Mouse (Mus musculus) liver, embryonic 12.5 days (tissue): ENCODE measurements around the gene Dgkz. TPM values are rescaled to one million over a fixed set of nuclear protein-coding genes. Genes with fewer than 3 reads are reported as not detected.

Source experiments
- ATAC-seq: fragments of 200-750 bp; cut with Nextera tagmentation; 2 replicates; pipeline ENCODE4 v1.8.0; 2017; ENCODE audit warnings: moderate number of reproducible peaks, mild to moderate bottlenecking, moderate library complexity
- H3K27ac ChIP-seq: fragments of 300-500 bp; sonication (generic); 2 replicates; pipeline ENCODE4 v1.5.1; 2016; ENCODE audit warnings: mild to moderate bottlenecking
- H3K27me3 ChIP-seq: fragments of 300-500 bp; sonication (generic); replicated peaks from 2 replicates; pipeline ENCODE4 v1.6.1; 2016; ENCODE audit warnings: mild to moderate bottlenecking, moderate library complexity
- H3K36me3 ChIP-seq: fragments of 300-500 bp; sonication (generic); 2 replicates; pipeline ENCODE4 v1.6.1; 2016; ENCODE audit warnings: mild to moderate bottlenecking, moderate library complexity
- H3K4me1 ChIP-seq: fragments of 300-500 bp; sonication (generic); 2 replicates; pipeline ENCODE4 v1.6.1; 2016
- H3K4me2 ChIP-seq: fragments of 300-500 bp; sonication (generic); 2 replicates; pipeline ENCODE4 v1.6.1; 2016; ENCODE audit warnings: mild to moderate bottlenecking, moderate library complexity
- H3K4me3 ChIP-seq: fragments of 300-500 bp; sonication (generic); 2 replicates; pipeline ENCODE4 v1.5.1; 2016; ENCODE audit warnings: mild to moderate bottlenecking, moderate library complexity
- H3K9ac ChIP-seq: fragments of 300-500 bp; sonication (generic); 2 replicates; pipeline ENCODE4 v1.6.1; 2016; ENCODE audit warnings: mild to moderate bottlenecking, moderate library complexity
- H3K9me3 ChIP-seq: fragments of 300-500 bp; sonication (generic); replicated peaks from 2 replicates; pipeline ENCODE4 v1.6.1; 2016; ENCODE audit warnings: mild to moderate bottlenecking, moderate library complexity
- WGBS: fragments of 180-500 bp; shearing (Covaris S2); methylation state at CpG from one replicate; pipeline ENCODE4 v1.1.7; 2016; ENCODE audit not compliant: insufficient replicate concordance; 5-methylcytosine and 5-hydroxymethylcytosine counted together
- polyA plus RNA-seq: library from polyadenylated mRNA; unstranded; fragments of >200 nt; fragmentation: Nextera tagmentation; extraction: Ambion mirVana; gene quantifications from 2 replicates; pipeline ENCODE4 v1.2.1, GENCODE M21; 2016

Gene Dgkz
- polyA plus RNA-seq, 1 experiment from 2014 or later = 48.8 TPM

DNA sequence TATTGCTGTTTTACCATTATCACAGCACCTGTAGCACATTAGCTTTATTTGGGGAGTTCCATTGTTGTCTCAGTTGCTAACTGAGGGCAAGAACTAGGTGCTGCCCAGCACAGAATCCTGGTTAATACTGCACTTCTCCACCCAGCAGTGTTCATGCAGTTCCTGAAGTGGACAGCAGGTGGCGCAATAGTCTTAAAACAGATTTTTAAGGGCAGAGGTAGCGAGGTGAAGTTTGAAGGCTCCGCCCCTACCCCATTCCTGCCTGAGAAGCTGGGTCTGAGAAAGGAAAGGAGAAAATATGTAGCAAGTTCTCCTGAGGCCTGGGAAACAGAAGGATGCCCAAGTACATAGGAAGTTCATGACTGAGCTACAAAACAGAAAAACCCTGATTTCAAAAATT lies 11.9 kb upstream of the Dgkz start:
- Histone ChIP-seq H3K27me3 (peaks cover 5% of the 10 kb centered on the region; the same call in 1 of the 2 replicates), H3K4me1 (peaks cover 30% of the 10 kb centered on the region), H3K4me2 (no peak overlapping the region), H3K9me3 (no peaks in the 10 kb centered on the region), H3K36me3 (no peaks in the 10 kb centered on the region; the same call in 1 of the 2 replicates), H3K4me3 (no peak overlapping the region), H3K9ac (no peak overlapping the region), H3K27ac (no peak overlapping the region)
- WGBS = 0% methylated on average over 3 of the region's 3 CpGs
- ATAC-seq = no peak

DNA sequence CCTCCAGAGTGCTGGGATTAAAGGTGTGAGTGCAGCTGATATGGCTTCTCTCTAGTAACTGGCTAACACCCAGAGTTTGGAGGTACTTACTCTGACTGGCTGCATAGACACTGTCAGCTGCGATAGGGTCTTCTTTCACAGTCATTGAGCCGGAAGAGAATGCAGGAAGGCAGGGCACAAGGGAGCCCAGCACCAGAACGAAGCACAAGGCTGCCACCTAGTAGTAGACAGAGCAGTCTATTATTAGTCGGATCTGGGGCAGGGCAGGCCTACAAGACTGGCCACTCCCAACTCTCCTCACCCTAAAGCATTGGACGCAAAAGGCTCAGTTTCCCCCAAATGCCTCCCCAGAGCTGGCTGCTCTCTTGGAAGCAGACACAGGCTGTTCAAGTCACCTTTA lies 10.4 kb upstream of the Dgkz start:
- ATAC-seq = peak; percentile 58
- Histone ChIP-seq H3K9me3 (no peaks in the 10 kb centered on the region), H3K4me3 (no peak overlapping the region), H3K4me1 (peaks cover 30% of the 10 kb centered on the region), H3K27me3 (peaks cover 13% of the 10 kb centered on the region; the same call in 1 of the 2 replicates), H3K27ac (no peak overlapping the region), H3K36me3 (no peaks in the 10 kb centered on the region; the same call in 1 of the 2 replicates), H3K9ac (no peak overlapping the region), H3K4me2 (no peak overlapping the region)
- WGBS = 6% methylated on average over 5 of the region's 5 CpGs

- Histone ChIP-seq H3K4me3 (0 out of 2 replicates have a peak overlapping the region, but pooled peaks have one; percentile 26), H3K27me3 (peaks cover 23% of the 10 kb centered on the region), H3K36me3 (no peaks in the 10 kb centered on the region), H3K4me1 (peaks cover 30% of the 10 kb centered on the region), H3K9ac (no peak overlapping the region), H3K4me2 (peak overlapping the region; percentile 65), H3K27ac (peak overlapping the region; percentile 64; the same call in 1 of the 2 replicates), H3K9me3 (no peaks in the 10 kb centered on the region)
- WGBS = 37% methylated on average over 9 of the region's 9 CpGs
- ATAC-seq = no peak
Measured at GRCm38 (mm10) chr2:91984906-91985525, 9.4 kb upstream of the Dgkz start.

GRCm38 (mm10) chr2:91984439-91984838 lies 8.8 kb upstream of the Dgkz start:
- Histone ChIP-seq H3K27me3 (peaks cover 29% of the 10 kb centered on the region), H3K36me3 (no peaks in the 10 kb centered on the region), H3K4me1 (peaks cover 30% of the 10 kb centered on the region), H3K9me3 (no peaks in the 10 kb centered on the region), H3K27ac (peak overlapping the region; percentile 64), H3K4me3 (peak overlapping the region; percentile 26), H3K4me2 (peak overlapping the region; percentile 65), H3K9ac (peak overlapping the region; percentile 56; the same call in 1 of the 2 replicates)
- 5% methylated on average over 6 of the region's 13 CpGs for WGBS
- peak; percentile 88 for ATAC-seq

DNA sequence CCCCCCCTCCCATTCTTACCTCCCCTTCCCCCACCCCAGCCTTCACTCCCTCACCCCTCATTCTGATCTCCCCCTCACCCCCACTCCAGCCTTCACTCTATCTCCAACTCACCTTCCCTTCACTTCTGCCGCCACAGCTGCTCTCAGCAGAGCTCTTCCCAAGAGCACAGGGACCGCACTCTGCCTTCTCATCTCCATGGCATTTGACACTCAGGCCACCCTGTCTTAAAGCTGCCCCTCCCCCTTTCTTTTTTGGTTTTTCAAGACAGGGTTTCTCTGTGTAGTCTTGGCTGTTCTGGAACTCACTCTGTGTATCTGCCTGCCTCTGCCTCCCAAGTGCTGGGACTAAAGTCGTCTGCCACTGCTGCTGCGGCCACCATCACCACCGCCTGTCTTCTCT lies 5.2 kb upstream of the Dgkz start:
- peaks cover 65% of the 10 kb centered on the region for H3K27me3 ChIP-seq
- 38% methylated on average over 5 of the region's 5 CpGs for WGBS
- H3K4me3 ChIP-seq = no peak overlapping the region
- H3K4me2 ChIP-seq = no peak overlapping the region
- no peak overlapping the region for H3K9ac ChIP-seq
- no peaks in the 10 kb centered on the region for H3K9me3 ChIP-seq
- H3K4me1 ChIP-seq = peaks cover 46% of the 10 kb centered on the region
- no peak for ATAC-seq
- H3K36me3 ChIP-seq = no peaks in the 10 kb centered on the region
- H3K27ac ChIP-seq = no peak overlapping the region

GRCm38 (mm10) chr2:91980245-91980644 lies 4.6 kb upstream of the Dgkz start:
- H3K9ac ChIP-seq = no peak overlapping the region
- no peak overlapping the region for H3K4me3 ChIP-seq
- H3K9me3 ChIP-seq = no peaks in the 10 kb centered on the region
- no peak overlapping the region for H3K27ac ChIP-seq
- H3K4me2 ChIP-seq = no peak overlapping the region
- H3K36me3 ChIP-seq = no peaks in the 10 kb centered on the region
- peaks cover 71% of the 10 kb centered on the region for H3K27me3 ChIP-seq
- peaks cover 46% of the 10 kb centered on the region for H3K4me1 ChIP-seq
- 27% methylated on average over 4 of the region's 4 CpGs for whole genome bisulfite sequencing
- ATAC-seq = no peak

DNA sequence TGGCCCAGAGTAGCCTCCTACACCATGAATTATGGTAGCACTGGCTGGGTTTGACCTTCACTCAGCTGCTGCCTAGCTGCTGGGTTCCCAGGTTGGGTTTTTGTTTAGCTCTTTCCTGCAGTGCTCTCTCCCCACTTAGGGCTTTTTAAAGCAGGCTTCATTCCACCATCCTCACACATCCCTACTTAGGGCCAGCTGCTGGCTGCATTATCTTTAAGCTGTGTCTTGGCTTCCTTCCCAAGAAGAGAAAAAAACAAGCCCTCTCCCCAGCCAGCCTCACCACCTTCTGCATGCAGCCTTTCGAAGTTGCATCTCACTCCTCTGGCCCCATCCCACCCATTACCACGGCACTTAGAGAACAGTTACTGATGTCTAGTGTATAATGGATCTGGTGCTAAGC lies 2.9 kb upstream of the Dgkz start:
- WGBS = 25% methylated on average over 2 of the region's 2 CpGs

DNA sequence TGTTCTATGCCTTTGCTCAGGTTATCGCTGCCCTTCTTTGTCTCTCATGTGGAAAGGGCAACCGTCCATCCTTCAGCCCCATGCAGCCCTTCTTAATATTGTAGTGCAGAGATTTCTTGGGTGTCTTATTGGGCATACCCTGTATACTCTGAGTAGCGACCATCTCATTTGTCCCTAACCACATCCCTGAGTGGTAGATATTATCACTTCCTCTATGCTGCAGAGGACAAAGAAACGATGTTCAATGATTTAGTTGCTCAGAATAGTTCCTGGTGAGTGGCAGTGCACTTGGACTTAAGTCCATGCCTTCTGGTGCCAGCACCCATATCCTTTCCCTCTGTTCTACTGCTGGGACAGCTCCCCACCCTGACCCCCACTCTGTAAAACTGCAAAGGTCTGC lies 2.3 kb upstream of the Dgkz start:
- no peak overlapping the region for H3K4me3 ChIP-seq
- no peak overlapping the region for H3K27ac ChIP-seq
- H3K9me3 ChIP-seq = no peaks in the 10 kb centered on the region
- H3K27me3 ChIP-seq = peaks cover 91% of the 10 kb centered on the region
- ATAC-seq = no peak
- no peaks in the 10 kb centered on the region for H3K36me3 ChIP-seq
- peaks cover 33% of the 10 kb centered on the region for H3K4me1 ChIP-seq
- no peak overlapping the region for H3K4me2 ChIP-seq
- 35% methylated on average over 4 of the region's 4 CpGs for WGBS
- H3K9ac ChIP-seq = no peak overlapping the region

More for the DNA sequence above, 2.9 kb upstream of the Dgkz start:
- ATAC-seq = no peak
- Histone ChIP-seq H3K4me2 (no peak overlapping the region), H3K9me3 (no peaks in the 10 kb centered on the region), H3K4me1 (peaks cover 33% of the 10 kb centered on the region), H3K27me3 (peaks cover 88% of the 10 kb centered on the region), H3K4me3 (no peak overlapping the region), H3K36me3 (no peaks in the 10 kb centered on the region), H3K9ac (no peak overlapping the region), H3K27ac (no peak overlapping the region)

- no peaks in the 10 kb centered on the region for H3K9me3 ChIP-seq
- H3K36me3 ChIP-seq = no peaks in the 10 kb centered on the region
- ATAC-seq = no peak
- no peak overlapping the region for H3K27ac ChIP-seq
- H3K4me2 ChIP-seq = no peak overlapping the region
- WGBS = 47% methylated on average over 7 of the region's 7 CpGs
- H3K4me3 ChIP-seq = no peak overlapping the region
- H3K27me3 ChIP-seq = peaks cover 100% of the 10 kb centered on the region
- no peak overlapping the region for H3K9ac ChIP-seq
- peaks cover 34% of the 10 kb centered on the region for H3K4me1 ChIP-seq
Measured at GRCm38 (mm10) chr2:91973416-91974135, 2.1 kb downstream of the Dgkz start.

DNA sequence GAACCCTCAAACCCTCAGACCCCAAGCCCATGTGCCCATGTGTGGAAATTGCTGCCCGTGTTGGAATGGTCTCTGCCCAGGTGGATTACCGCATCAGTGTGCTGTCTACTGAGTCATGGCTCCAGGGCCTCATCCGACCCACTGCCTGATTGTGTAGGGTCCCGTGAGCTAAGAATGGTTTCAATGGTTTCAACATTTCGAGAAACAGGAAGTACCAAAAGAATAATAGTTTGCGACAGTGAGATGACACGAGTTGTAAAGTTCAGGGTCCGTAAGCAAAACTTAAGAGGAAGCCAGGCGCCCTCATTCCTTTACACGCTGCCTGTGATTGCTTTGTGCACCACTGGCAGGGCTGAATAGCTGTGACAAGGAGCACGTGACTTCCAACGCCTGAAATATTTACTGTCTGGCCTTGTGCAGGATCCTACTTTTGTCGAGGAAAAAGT lies 3.5 kb downstream of the Dgkz start:
- H3K4me1 ChIP-seq = peaks cover 28% of the 10 kb centered on the region
- H3K4me2 ChIP-seq = peak overlapping the region; percentile 27; the same call in 1 of the 2 replicates
- H3K9me3 ChIP-seq = no peaks in the 10 kb centered on the region
- H3K27me3 ChIP-seq = peaks cover 94% of the 10 kb centered on the region
- peak overlapping the region; percentile 52; the same call in 1 of the 2 replicates for H3K27ac ChIP-seq
- 0 out of 2 replicates have a peak, but pooled peaks have one; percentile 14 for ATAC-seq
- H3K4me3 ChIP-seq = no peak overlapping the region
- no peak overlapping the region for H3K9ac ChIP-seq
- 18% methylated on average over 13 of the region's 13 CpGs for WGBS
- no peaks in the 10 kb centered on the region for H3K36me3 ChIP-seq

DNA sequence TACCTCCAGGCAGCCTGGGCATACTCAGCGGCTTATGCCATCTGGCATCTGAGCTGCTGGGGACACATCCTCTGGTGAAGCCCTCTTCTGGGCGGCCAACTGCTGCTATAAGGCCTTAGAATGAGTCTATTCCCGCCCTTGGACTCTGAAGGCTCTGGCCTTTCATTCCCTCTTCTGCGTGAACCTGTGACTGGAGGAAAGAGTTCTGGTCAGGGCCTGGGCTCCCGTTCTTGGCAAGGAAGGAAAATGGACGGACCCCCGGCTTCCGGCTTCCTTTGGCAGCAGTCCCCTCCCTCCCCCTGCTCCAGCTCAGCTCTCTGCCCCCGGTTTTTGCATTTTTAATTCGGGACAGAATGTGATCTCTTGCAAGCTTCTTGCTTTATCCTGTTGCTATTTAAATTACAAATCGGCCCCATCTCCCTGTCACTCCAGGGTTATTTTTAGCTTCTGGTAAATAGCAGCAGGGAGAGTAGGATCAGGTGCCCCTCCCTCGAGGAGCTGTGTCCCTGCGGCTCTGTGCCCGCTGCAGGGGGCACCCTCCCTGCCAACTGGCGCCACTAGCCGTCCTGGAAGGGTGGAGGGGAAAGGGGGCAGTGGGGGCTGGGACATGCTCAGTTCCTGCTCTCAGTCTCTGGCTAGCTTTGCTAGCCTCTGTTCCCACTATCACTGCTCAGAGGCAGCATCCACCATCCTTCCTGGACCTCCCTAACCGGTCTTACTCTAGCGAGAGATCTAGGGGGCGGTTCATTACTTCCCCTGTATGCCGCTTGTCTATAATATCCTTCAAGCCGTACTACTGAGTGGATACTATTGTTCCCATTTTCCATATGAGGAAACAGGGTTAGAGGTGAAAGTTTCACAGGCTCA lies 4.2 kb downstream of the Dgkz start:
- Histone ChIP-seq H3K27me3 (peaks cover 94% of the 10 kb centered on the region), H3K27ac (peak overlapping the region; percentile 52), H3K4me1 (peaks cover 28% of the 10 kb centered on the region), H3K9me3 (no peaks in the 10 kb centered on the region), H3K36me3 (no peaks in the 10 kb centered on the region), H3K4me2 (peak overlapping the region; percentile 27; the same call in 1 of the 2 replicates), H3K4me3 (no peak overlapping the region), H3K9ac (no peak overlapping the region)
- 0 out of 2 replicates have a peak, but pooled peaks have one; percentile 19 for ATAC-seq
- 17% methylated on average over 21 of the region's 21 CpGs for WGBS
